Mouse (Mus musculus) layer of hippocampus, adult 11-12 months (tissue): ENCODE results near the gene Pappa.

ENCODE experiments used
- DNase-seq: peaks from one replicate; pipeline ENCODE4 v3.0.0; 2022; ENCODE audit warnings: low spot score

Gene Pappa

DNA sequence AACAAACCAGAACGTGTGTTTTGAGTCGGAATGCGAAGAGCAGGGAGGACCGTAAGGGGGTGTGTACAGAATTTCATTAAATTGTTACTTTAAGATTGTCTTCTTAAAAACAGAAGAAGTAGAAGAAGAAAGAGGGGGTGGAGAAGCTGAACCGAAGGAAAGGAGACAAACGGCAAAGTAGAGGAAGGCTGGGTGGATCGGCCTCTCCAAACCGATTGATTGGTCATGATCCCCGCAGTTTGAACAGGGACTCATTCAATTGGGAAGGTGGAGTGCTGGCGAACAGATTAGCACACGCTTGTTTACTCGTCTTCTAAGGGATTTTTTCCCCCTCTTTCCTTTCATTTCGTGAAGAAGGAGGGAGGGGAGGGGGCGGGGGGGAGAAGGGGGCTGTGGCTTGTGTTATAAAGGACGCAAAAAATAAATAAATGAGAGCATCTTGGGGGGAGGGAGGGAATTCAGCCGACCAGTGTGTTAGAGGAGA, at the start of gene Pappa:
Gene Pappa, plus strand, starts transcription at position 434 of the 484 bp plus-strand sequence.
- no peak for DNase-seq

DNA sequence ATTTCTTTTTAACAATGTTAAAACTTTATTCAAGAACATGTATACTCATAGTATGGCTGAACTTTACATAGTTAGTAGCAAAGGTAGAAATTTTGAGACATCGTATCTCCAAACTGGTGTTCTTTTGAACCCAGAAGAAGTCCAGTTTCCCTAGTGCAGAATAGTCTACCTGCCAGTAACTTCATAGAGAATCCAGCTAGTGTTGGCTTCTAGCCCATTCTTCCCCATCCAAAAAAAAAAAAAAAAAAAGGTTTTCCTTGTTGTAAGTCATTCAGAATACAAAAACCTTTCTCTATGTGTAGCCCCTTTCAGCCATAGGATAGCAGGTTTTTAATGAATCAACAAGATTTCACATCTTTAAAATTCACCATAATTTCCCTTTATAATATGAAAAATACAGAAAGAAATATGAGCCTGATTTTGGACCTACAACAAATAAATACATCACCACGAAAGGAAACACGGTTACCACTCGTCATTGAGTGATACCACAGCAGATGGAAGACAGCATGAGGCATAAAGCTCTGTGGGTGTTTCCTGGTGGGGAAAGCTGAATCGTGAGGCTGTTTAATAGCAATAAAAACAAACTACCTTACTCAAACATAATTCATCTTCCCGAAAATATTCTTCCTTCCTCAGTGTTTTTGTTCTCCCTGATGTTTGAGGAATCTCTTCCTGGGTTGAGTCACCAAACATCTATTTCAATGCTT, 45.9 kb upstream of the Pappa start:
- DNase-seq, result no peak

DNA sequence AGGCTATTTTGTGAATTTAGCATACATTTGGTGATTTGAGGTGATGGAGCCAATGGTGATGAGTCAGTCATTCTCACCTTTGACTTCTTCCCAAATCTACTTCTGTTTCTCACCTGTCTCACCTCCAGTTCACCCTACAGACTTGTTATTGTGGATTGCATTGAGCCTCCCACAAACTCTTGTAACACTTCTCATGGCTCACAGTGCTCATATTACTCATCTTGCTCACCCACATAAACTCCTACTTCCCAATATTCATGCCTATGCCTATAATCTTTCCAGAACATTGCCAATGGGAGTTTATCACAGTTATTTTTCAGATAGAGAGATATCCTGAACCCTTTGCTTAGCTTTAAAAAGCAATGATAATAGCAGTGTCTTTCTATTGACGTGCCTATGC, 37.1 kb upstream of the Pappa start:
- no peak for DNase-seq

DNA sequence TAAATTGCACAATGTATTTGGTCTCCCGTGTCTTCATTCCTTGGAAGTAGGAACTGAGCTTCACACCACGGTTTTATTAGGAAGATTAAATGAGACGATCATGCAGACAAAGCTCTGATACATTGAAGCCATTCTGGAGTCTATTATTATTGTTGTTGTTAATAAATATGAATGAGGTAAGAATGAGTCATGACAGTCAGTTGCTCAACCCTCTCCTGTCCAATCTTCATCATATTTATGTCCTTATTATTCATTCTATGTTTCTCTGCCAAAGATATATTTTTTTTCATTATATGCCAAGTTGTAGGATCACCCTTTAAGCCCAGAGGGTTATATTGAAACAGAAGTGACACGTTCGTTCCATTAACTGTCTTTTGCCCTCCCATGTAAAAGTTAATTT, 36.4 kb upstream of the Pappa start:
- no peak for DNase-seq

DNA sequence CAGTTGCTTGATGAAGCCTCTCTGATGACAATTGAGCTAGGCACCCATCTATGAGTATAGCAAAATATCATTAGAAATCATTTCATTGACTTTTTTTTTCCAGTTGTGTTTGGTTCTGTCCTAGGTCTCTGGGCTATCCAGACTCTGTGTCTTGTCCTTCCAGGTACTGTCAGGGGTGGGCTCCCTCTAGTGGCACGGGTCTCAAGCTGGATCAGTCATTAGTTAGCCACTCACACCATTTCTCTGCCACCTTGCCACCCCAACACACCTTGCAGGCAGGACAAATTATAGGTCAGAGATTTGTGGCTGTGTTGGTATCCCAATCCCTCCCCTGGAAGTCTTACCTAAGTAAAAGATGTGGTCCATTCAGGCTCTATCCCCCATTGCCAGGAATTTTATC, 31.8 kb upstream of the Pappa start:
- no peak for DNase-seq

DNA sequence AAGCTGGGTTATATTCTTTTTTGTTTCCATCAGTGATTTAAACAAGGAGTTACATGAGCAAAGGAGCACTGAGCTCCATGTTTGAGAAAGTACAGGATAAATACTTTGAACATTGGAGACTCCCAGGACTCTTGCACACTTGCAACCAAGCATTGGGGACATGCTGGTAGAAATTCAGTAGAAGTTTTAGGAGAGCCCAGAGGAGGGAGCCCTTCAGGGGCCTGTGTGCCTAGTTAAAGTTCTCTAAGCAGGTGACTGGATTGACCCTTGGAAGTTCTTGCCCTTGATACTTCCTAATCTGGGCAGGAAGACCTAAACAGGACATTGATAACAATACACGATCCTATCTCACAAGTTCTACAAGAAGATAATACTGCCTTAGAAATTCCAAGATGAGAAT, 3.6 kb upstream of the Pappa start:
- DNase-seq, result no peak

DNA sequence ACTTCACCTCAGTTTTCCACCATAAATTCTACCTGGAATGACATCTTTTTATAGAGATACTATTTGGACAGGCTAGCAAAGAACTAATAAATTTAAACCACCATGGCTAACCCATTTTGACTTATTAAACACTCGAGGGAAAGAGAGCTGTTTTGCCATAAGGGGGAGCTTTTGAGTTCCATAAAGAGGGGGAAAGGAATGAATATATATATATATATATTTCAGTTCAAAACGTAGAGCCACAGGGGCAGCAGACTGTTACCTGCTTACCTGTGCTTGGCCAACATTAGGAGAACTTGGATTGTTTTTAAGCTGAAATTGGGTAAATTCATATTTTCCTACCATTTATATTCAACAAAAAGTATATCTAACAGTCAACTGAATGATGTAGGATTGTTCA, 1.1 kb upstream of the Pappa start:
- no peak for DNase-seq

DNA sequence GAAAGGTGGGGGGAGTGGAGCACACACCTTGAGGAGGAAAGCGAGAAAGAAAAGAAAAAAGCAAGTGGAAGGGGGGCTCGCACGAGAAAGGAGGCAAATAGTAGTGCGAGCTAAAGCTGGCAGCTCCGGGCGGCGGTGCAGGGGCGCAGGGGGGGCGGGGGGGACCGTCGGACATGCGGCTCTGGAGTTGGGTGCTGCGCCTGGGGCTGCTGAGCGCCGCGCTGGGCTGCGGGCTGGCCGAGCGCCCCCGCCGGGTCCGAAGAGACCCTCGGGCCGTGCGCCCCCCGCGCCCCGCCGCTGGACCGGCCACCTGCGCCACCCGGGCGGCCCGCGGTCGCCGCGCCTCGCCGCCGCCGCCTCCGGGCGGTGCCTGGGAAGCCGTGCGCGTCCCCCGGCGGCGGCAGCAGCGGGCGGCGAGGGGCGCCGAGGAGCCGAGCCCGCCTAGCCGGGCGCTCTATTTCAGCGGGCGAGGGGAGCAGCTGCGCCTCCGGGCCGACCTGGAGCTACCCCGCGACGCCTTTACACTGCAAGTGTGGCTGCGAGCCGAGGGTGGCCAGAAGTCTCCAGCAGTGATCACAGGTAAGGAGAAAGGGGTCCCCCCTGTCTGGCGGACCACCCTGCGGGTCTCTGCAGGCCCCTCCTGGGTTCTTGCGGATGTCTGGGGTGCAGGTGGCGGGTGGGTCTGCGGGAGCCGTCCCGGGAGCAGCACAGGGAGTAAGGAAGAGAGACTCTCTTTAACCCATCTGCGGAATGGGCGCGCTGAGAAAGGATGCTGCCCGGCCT, 586 bp downstream of the Pappa start:
- DNase-seq, result no peak

DNA sequence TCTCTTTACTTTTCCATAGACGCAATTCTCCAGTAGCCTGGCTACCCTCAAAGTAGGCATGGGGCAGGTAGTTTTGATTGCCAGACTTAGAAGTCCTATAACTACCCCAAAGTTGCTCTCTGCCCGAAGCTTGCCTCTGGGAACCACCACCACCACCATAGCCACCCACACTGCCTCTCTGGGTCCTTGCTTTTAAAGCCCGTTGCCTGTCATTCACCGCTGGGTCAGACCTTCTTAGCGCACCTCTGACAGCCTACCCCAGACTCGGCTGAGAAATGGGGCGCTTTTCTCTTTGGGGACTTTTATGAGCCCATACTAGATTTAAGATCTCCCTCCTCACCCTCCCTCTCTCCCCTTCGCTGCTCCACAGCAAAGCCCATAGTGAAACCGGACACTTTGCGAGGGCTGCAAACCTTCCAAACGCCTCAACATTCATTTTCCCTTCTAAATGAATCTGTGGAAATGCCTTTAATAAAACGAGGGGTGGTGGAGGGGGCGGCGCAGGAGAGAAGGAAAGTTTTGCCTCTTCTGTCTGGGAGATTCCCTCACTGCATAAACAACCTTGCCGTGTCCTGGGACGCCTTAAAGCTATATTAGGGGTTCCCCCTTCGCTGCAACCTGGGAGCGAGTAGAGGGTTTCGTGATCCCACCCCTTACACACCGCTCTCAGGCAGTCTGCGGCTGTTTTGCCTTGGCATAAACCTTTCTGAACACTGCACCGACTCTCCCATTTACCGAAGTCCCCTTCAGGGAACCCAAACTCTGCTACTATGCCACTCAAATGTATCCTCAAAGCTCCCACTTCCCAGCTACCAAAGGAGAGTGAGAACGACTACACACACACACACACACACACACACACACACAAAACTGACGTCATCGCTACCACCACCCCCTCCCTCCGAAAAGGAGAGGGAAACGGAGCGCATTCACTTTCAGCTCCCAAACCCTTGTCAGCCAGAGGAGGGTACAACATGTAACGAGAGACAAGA, 1.7 kb downstream of the Pappa start:
- DNase-seq, result peak; percentile 10

DNA sequence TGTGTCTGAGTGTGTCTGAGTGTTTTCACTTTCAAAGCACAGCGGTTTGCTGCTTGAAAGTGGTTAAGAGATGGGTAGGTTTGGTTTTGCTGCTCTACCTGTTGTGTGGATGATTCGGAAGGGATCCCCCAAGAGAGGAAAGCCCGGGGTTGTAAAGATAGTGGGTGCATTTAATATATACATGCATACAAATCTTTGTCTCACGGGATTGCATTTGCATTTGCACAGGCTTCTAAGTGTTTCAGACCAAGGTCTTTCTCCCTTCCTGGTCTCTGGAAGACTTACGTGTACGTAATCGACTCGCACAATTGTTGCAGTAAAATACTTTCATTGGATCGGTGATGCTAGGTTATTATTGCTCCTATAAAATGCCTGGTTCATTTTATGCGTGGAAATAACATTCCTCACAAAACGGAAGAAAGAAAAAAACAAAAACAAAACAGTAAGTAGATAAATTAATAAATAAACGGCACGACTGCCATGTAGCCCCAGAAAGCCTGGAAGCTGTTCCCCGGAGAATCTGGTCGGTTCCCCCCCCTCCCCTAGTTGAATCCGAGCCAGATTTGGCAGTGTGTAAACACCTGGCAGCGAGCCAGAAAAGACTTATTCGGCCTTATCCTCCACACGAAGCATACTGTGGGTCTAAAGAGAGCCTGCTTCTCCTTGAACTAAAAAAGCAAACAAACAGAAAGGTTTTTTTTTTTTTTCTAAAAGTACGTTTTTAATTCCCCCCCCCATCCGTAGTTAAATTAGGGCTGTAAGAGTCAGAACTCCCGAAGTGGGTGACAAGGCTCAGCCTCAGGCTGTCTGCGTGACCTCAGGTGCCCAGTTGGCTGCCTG, 2.7 kb downstream of the Pappa start:
- no peak for DNase-seq

DNA sequence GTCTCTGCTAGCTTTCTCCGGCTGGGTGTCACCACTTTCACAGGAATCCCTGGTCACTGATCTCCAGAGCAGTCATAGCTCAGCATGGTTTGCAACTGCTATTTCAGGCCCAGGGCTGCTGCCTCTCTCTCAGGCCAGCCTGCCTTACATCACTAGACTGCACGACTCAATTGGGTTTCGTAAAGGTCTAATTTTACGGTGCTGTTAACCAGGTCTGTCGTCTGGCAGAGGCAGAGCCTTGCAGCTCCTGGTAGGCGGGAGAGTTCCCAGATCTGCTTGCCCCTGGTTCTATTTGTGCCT, 3.3 kb downstream of the Pappa start:
- no peak for DNase-seq

DNA sequence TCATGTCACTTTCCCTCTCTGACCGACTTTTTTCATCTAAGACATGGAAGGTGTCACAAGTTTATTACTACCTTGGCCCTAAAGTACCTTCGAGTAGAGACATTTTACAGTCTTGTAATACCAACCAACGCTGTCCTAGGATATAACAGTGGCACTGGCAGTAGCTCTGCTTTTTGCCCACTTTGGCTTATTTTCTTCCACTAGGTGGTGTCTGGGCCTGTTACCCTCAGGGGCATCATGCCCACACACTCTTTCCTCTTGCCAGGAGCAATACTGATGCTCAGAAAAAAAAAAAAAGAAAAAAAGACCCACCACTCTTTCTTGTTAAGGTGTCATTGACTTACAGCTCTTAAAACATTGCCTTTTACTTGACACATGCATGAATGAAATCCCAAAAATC, 8.7 kb downstream of the Pappa start:
- no peak for DNase-seq

DNA sequence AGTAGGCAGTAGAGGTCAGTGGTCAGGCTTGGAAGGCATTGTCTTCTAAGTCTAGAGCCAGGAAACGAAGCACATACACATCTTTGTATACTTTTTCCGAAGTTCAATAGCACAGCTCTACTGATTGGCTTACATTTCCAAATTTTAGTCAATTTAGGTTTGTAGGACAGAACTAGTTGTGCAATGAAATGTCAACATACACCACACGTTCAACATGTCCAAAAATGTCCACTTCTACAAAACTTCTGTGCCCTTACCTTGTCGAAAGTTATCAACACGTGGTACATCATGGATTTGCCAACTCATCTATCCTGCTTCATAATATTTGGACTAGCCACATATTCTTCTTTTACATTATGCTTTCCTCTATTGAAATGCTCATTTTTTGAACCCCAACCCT, 10.4 kb downstream of the Pappa start:
- DNase-seq, result no peak

DNA sequence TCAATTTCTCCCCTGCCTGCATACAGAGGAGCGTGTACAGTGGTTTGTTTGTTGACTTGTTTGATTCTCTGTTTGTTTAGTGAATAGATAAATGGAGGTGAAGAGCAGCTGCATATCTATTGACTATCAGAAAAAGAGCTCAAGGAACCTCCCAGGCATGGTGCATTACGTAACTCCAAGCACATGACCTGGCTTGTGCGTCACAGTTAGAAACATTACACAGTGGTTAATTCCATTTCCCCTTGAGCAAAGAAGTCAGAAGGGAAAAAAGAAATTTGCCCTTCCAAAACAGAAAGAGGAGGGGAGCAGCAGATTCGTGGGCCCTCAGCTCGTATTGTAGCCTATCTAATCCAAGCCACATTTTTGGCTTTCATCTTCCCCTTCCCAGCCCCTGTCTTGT, 11.1 kb downstream of the Pappa start:
- no peak for DNase-seq

DNA sequence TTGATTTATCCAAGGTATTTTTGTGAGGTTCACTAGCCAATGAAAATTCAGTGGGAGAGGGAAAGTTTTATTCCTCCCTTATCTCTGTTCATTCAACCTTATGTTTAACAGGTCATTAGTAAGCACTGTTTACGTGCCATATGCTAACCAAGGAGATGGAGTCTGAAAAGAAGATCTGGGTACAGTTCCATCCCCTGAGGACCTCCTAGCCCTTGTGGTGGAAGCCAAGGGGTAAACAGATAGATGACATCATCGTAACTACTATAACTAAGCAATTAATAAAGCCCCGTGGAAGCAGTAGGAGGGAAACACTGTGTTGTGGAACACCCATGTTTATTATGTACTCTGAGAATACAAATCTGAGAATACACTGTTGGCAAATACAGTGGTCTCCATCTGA, 12.6 kb downstream of the Pappa start:
- DNase-seq, result no peak

DNA sequence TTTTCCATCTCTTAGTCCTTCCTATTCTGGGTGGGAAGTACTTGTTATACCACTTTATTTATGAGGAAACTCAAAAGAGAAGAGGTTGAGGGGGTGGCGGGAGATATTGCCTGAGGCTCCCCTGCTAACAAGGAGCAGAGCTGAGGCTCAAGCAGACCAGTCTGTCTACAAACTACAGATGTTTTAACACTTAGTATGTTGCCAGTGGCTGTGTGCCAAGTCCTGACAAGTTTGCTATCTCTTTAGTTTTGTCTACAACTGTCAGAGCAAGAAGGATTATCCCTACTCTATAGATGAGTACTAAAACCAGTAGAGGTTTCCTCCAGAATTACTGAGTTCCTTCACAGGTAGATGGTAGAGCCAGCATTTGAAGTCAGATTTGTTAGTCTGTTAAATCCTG, 23.0 kb downstream of the Pappa start:
- DNase-seq, result no peak

DNA sequence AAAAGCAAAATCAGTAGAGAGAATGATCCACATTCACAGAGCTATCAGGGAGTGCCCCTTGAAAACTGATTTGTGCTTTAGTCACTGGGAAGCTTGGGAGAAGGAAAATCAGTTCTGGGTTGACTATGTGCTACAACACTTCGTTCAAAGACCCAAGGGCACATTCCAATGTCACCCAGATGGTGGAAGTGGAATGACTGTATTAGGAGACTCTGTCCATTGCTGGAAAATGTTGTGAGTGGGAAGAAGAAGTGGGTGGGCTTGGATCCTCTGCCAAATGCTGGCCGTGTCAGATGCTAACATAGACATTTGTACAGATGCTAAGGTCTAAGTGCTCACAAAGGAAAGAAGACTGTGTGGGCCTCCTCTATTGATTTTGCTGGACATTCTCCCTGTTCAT, 29.6 kb downstream of the Pappa start:
- DNase-seq, result no peak

DNA sequence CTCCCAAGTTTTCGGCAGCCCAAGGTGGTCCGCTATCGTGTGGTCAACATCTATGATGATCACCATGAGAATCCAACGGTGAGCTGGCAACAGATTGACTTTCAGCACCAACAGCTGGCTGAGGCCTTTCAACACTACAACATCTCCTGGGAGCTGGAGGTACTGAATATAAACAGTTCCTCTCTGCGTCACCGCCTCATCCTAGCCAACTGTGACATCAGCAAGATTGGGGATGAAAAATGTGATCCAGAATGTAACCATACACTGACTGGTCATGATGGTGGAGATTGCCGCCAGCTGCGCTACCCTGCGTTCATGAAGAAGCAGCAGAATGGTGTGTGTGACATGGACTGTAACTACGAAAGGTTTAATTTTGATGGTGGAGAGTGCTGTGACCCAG, 32.3 kb downstream of the Pappa start:
- DNase-seq, result no peak

DNA sequence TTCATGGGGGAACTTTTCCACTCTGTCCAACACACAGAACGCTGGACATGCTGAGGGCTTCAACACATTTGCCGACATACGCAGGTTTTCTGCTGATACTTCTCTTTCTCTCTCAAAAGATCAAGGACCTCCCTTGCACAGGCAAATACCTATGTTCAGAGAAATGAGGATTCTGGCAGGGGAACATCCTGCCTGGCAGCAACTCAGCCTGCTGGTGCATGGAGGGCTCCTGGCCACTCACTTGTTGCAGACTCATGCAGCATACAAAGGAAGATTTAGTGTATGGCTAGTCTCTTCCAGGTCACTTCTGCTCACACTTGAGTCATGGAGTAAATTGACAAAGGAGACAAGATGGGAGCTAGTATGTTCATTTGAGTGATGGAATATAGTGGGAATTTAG, 34.7 kb downstream of the Pappa start:
- no peak for DNase-seq

DNA sequence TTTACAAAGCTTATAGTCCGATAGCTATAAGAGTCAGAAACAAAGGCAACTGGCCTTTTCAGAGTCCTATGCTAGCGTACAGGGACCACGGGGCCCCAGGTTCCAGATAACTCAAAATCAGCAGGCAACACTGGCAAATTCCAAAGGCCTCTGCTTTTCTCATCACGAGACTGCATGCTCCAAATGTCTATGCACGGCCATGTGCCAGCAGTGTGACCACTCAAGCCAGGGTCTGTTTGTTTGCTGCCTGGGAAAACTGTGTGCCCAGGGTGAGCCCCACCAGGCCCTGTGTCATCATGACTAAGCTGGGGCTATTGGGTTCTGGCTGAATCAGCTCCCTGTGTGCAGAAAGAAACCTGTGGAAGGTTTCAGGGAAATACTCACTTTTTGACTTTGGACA, 35.5 kb downstream of the Pappa start:
- no peak for DNase-seq

DNA sequence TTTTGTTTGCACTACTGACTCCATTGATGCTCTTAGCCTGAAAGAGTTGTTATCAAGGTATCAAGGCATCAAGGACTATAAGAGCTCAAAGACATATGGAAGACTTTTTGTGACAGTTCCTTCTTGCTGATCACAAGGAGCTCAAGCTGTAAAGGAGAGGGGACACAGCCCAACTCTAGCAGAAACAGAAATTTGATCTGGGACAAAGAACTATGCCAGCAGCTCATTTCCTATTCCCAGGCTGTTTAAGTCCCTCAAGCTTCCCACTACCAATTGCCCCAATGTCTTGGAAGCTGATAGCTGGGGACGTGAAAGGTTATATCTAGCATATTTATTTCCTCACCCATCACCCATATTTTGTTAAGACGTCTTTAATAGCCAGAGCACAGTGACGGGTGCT, 39.7 kb downstream of the Pappa start:
- DNase-seq, result no peak
